Mouse (Mus musculus) spleen, postnatal 36 days (tissue): Measurements from ENCODE around the gene Krtap19-2.

Source experiments
- DNase-seq, 2 experiments: peaks; one replicate each; pipeline ENCODE4 v3.0.0; 2022; ENCODE audit warnings: low spot score in 2 of 2, mixed read lengths in 1 of 2

The Krtap19-2 gene

GRCm38 (mm10) chr16:88874169-88874568 is at the start of gene Krtap19-2:
Gene Krtap19-2 (minus strand): TSS chr16:88874269.
- no peak for DNase-seq

GRCm38 (mm10) chr16:88896357-88896756 is 22.3 kb upstream of the Krtap19-2 start, which contains the start of gene Krtap19-5:
Gene Krtap19-5 (minus strand): TSS chr16:88896457.
- no peak for DNase-seq

GRCm38 (mm10) chr16:88886870-88887269 is 12.8 kb upstream of the Krtap19-2 start:
- DNase-seq = no peak

GRCm38 (mm10) chr16:88884989-88885388 is 10.9 kb upstream of the Krtap19-2 start, which contains the start of gene Krtap19-4:
Gene Krtap19-4 (minus strand): TSS chr16:88885089.
- DNase-seq = no peak

GRCm38 (mm10) chr16:88877938-88878337 is 3.9 kb upstream of the Krtap19-2 start, which contains the start of gene Krtap19-3:
Gene Krtap19-3 (minus strand): TSS chr16:88878038.
- no peak for DNase-seq

- no peak for DNase-seq
Measured at GRCm38 (mm10) chr16:88869311-88869710, 4.8 kb downstream of the Krtap19-2 start, which contains the start of gene Krtap19-1. Gene Krtap19-1 (minus strand): TSS chr16:88869411.

- no peak for DNase-seq
Measured at GRCm38 (mm10) chr16:88864887-88865407, 9.1 kb downstream of the Krtap19-2 start.

GRCm38 (mm10) chr16:88851450-88851849 is 22.6 kb downstream of the Krtap19-2 start:
- DNase-seq = no peak

- DNase-seq = no peak
Measured at GRCm38 (mm10) chr16:88848558-88848957, 25.5 kb downstream of the Krtap19-2 start.

GRCm38 (mm10) chr16:88847363-88847762 is 26.7 kb downstream of the Krtap19-2 start:
- DNase-seq = no peak

GRCm38 (mm10) chr16:88826978-88827377 is 47.1 kb downstream of the Krtap19-2 start:
- no peak for DNase-seq

- no peak for DNase-seq
Measured at GRCm38 (mm10) chr16:88826095-88826652, 47.9 kb downstream of the Krtap19-2 start, which contains the start of gene Krtap14. Gene Krtap14 (minus strand): TSS chr16:88826145.

- no peak for DNase-seq
Measured at GRCm38 (mm10) chr16:88823736-88824135, 50.3 kb downstream of the Krtap19-2 start.
